Mouse (Mus musculus): ENCODE data around the gene Abhd2. TPM values are rescaled to one million over a fixed set of nuclear protein-coding genes. Genes with fewer than 3 reads are reported as not detected.

The Abhd2 gene
- polyA plus RNA-seq (2015; fragmentation: Nextera tagmentation; extraction: Ambion mirVana): 4.2 and 4.9 TPM in 2 replicates

- H3K4me2 ChIP-seq: peak within 1 kb of the TSS; percentile 89
- H3K4me3 ChIP-seq: peak within 1 kb of the TSS; percentile 83
- H3K36me3 ChIP-seq: no peaks in the 10 kb centered on the region
- ATAC-seq (replicated peaks; ENCODE audit: insufficient number of reproducible peaks, insufficient read depth, low FRiP score, low read depth): peak; percentile 100
- peak within 1 kb of the TSS; percentile 83 for H3K9ac ChIP-seq
- H3K9me3 ChIP-seq (replicated peaks): no peaks in the 10 kb centered on the region
- H3K4me1 ChIP-seq (replicated peaks): peaks cover 34% of the 10 kb centered on the region
- no peaks in the 10 kb centered on the region for H3K27me3 ChIP-seq
- H3K27ac ChIP-seq: peak within 1 kb of the TSS; percentile 76
- WGBS: under 1% methylated on average over 54 of the region's 54 CpGs
Measured at GRCm38 (mm10) chr7:79272789-79273718, at the start of gene Abhd2. Gene Abhd2, plus strand, starts transcription at chr7:79273199.

DNA sequence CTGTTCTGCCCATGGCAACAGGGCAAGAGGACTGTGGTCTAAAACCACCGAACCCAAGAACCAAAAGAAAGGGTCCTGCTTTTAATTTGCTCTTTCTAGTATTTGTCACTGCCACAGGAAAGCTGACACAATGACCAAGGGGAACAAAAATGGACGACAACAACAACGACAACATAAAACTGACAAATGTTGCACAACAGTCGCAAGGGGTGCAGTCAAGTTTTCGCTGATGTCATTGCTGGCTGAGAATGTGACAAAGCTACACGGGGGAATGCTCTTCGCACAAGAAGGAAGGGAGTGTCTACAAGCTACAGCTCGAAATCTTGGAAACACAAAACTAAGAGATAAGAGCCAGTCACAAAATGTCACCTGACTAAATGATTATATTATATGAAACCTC is 47.5 kb upstream of the Abhd2 start:
- Histone ChIP-seq H3K4me2 (no peak overlapping the region), H3K4me1 (replicated peaks) (peaks cover 6% of the 10 kb centered on the region), H3K4me3 (no peak overlapping the region), H3K9me3 (replicated peaks) (no peaks in the 10 kb centered on the region), H3K9ac (no peak overlapping the region), H3K36me3 (no peaks in the 10 kb centered on the region), H3K27me3 (no peaks in the 10 kb centered on the region), H3K27ac (no peak overlapping the region)
- 62% methylated on average over 8 of the region's 8 CpGs for WGBS
- no peak for ATAC-seq (replicated peaks; ENCODE audit: insufficient number of reproducible peaks, insufficient read depth, low FRiP score, low read depth)

DNA sequence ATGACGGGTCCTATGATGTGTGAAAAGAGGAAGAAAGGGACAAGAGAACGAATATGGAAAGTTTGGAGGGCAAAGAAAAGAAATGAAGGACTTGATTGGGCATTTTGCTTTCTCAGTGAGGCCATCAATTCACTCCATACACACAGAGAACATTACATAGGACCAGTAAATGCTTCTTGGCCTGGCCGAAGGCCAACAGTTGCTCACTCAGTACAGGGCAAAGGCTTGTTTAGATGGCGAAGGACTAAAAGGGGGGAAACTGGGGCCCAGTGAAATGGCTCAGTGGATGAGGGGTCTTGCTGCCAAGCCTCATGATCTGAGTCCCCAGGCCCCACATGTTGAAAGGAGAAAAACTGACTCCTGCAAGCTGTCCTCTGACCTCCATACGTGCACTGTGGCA is 46.8 kb upstream of the Abhd2 start:
- Histone ChIP-seq H3K4me3 (no peak overlapping the region), H3K27ac (no peak overlapping the region), H3K9ac (no peak overlapping the region), H3K9me3 (replicated peaks) (no peaks in the 10 kb centered on the region), H3K36me3 (no peaks in the 10 kb centered on the region), H3K27me3 (no peaks in the 10 kb centered on the region), H3K4me2 (no peak overlapping the region), H3K4me1 (replicated peaks) (peaks cover 5% of the 10 kb centered on the region)
- 74% methylated on average over 5 of the region's 5 CpGs for WGBS
- no peak for ATAC-seq (replicated peaks; ENCODE audit: insufficient number of reproducible peaks, insufficient read depth, low FRiP score, low read depth)

DNA sequence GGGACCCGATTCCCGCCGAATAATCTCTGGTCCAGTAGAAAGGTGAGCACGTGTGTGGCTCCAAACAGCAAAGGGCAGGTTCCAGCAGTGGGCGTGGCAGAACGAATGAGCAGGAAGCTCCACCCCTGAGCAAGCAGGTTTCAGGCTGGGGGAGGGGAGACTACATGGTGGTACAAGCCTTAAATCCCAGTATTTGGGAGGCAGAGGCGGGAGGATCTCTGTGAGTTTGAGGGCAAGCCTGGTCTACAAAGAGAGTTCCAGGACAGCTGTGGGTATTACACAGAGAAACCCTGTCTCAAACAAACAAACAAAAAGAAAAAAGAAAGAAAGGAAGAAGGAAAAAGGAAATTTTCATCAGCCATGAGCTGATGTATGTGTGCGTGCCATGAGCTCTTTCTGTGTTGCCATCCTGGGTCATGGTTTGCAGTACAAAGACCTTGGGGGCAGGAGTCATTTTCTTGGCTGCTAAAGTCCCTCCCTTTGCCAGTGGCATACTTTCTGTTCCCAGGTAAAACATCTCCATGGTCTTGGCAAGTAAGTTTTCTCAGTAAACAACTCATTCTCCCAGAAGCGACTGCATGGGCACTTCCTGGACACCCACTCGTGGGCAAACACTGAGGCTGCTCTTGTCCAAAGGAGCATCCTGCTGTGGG is 46.0 kb upstream of the Abhd2 start:
- Histone ChIP-seq H3K4me3 (no peak overlapping the region), H3K27me3 (no peaks in the 10 kb centered on the region), H3K4me1 (replicated peaks) (peaks cover 3% of the 10 kb centered on the region), H3K36me3 (no peaks in the 10 kb centered on the region), H3K9ac (no peak overlapping the region), H3K27ac (no peak overlapping the region), H3K9me3 (replicated peaks) (no peaks in the 10 kb centered on the region), H3K4me2 (no peak overlapping the region)
- no peak for ATAC-seq (replicated peaks; ENCODE audit: insufficient number of reproducible peaks, insufficient read depth, low FRiP score, low read depth)
- 87% methylated on average over 8 of the region's 10 CpGs for WGBS

- H3K36me3 ChIP-seq: no peaks in the 10 kb centered on the region
- H3K27me3 ChIP-seq: no peaks in the 10 kb centered on the region
- H3K4me3 ChIP-seq: no peak overlapping the region
- H3K27ac ChIP-seq: no peak overlapping the region
- H3K9ac ChIP-seq: no peak overlapping the region
- peaks cover 3% of the 10 kb centered on the region for H3K4me1 ChIP-seq (replicated peaks)
- H3K4me2 ChIP-seq: no peak overlapping the region
- ATAC-seq (replicated peaks; ENCODE audit: insufficient number of reproducible peaks, insufficient read depth, low FRiP score, low read depth): 0 out of 2 replicates have a peak, but pooled peaks have one; percentile 41
- H3K9me3 ChIP-seq (replicated peaks): no peaks in the 10 kb centered on the region
- WGBS: 20% methylated on average over 9 of the region's 9 CpGs
Measured at GRCm38 (mm10) chr7:79228471-79228870, 44.5 kb upstream of the Abhd2 start.

- Histone ChIP-seq H3K4me2 (no peak overlapping the region), H3K36me3 (no peaks in the 10 kb centered on the region), H3K4me1 (replicated peaks) (peaks cover 3% of the 10 kb centered on the region), H3K9ac (no peak overlapping the region), H3K4me3 (no peak overlapping the region), H3K27me3 (no peaks in the 10 kb centered on the region), H3K27ac (no peak overlapping the region), H3K9me3 (replicated peaks) (no peaks in the 10 kb centered on the region)
- ATAC-seq (replicated peaks; ENCODE audit: insufficient number of reproducible peaks, insufficient read depth, low FRiP score, low read depth): no peak
- WGBS: 68% methylated on average over 2 of the region's 2 CpGs
Measured at GRCm38 (mm10) chr7:79231577-79231976, 41.4 kb upstream of the Abhd2 start.

DNA sequence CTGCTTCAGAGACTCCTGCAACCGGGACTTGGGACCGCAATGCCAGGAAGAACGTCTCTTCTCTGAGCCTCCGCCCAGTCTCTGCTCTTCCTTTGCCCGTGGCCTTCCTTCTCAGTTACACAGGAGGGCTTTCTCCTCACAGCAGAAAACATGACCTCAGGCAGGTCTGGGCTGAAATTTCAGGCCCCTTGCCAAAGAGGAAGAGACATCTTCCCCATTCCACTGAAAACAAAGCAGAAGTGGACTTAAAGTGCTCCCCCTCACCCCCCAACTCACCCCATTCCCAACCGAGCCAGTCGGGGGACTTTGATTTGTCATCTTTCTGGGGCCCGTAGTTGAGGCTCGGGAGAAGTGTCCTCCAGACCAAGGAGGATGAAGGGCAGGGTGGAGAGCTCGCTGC is 41.0 kb upstream of the Abhd2 start:
- no peaks in the 10 kb centered on the region for H3K36me3 ChIP-seq
- peaks cover 3% of the 10 kb centered on the region for H3K4me1 ChIP-seq (replicated peaks)
- H3K27me3 ChIP-seq: no peaks in the 10 kb centered on the region
- no peak overlapping the region for H3K4me2 ChIP-seq
- no peak overlapping the region for H3K27ac ChIP-seq
- H3K9ac ChIP-seq: no peak overlapping the region
- H3K9me3 ChIP-seq (replicated peaks): no peaks in the 10 kb centered on the region
- ATAC-seq (replicated peaks; ENCODE audit: insufficient number of reproducible peaks, insufficient read depth, low FRiP score, low read depth): no peak
- 78% methylated on average over 10 of the region's 10 CpGs for WGBS
- H3K4me3 ChIP-seq: no peak overlapping the region

DNA sequence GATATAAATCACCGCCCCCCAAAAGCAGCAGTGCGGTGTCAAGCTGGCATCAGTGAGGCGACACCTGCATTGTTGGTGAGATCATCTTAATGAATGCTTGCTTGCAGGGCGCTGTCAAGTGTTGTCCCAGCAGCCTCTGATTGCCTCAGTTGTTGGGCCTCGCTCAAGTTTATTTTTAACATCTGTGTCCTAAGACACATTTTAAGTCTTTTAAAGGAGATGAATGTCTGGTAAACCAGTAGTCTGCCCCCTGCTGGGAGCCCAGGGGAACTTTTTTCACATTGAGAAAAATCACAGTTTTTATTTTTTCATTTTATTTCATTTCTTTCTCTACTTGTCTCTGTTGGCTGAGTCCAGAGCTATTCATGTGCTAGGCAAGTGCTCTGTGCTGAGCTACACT is 34.3 kb upstream of the Abhd2 start:
- peaks cover 4% of the 10 kb centered on the region for H3K4me1 ChIP-seq (replicated peaks)
- H3K27ac ChIP-seq: no peak overlapping the region
- no peak overlapping the region for H3K9ac ChIP-seq
- H3K4me2 ChIP-seq: no peak overlapping the region
- no peaks in the 10 kb centered on the region for H3K9me3 ChIP-seq (replicated peaks)
- WGBS: 59% methylated on average over 5 of the region's 5 CpGs
- no peak overlapping the region for H3K4me3 ChIP-seq
- ATAC-seq (replicated peaks; ENCODE audit: insufficient number of reproducible peaks, insufficient read depth, low FRiP score, low read depth): no peak
- H3K27me3 ChIP-seq: peaks cover 3% of the 10 kb centered on the region; the same call in 1 of the 2 replicates
- H3K36me3 ChIP-seq: no peaks in the 10 kb centered on the region

DNA sequence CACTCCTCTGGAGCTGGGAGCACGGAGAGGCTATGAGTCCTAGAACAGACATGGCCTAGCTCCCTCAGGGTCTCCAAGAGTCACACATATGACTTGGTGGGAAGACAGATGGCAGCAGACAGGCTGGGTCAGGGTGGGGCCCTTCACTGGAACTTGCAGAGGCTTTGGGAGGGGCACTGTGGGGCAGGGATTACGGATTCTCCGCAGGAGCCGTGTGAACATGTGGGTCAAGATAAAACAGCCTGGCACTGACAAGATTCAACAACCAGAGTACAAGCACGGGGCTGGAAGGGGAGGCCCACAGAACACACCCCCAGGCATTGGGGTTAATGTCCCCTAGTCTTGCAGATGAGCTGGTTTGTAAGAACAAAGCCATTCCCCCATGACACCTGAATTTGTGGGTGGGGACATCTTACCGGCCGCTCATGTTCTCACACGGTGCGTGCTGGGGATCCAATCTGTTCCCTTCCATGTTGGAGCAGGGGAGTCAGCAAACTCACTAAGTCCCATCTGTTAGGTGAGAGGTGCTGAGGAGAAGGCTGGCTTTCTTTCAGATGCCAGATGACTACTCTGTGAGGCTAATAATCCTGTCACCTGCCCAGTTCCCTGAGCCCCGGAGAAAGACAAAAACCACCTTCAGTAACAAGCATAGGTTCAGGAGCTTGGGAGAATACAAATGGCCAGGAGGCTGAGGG is 30.9 kb upstream of the Abhd2 start:
- Histone ChIP-seq H3K27ac (no peak overlapping the region), H3K27me3 (peaks cover 3% of the 10 kb centered on the region; the same call in 1 of the 2 replicates), H3K9me3 (replicated peaks) (no peaks in the 10 kb centered on the region), H3K4me3 (no peak overlapping the region), H3K4me2 (no peak overlapping the region), H3K4me1 (replicated peaks) (peaks cover 11% of the 10 kb centered on the region), H3K9ac (no peak overlapping the region), H3K36me3 (no peaks in the 10 kb centered on the region)
- ATAC-seq (replicated peaks; ENCODE audit: insufficient number of reproducible peaks, insufficient read depth, low FRiP score, low read depth): no peak
- WGBS: 70% methylated on average over 10 of the region's 10 CpGs

DNA sequence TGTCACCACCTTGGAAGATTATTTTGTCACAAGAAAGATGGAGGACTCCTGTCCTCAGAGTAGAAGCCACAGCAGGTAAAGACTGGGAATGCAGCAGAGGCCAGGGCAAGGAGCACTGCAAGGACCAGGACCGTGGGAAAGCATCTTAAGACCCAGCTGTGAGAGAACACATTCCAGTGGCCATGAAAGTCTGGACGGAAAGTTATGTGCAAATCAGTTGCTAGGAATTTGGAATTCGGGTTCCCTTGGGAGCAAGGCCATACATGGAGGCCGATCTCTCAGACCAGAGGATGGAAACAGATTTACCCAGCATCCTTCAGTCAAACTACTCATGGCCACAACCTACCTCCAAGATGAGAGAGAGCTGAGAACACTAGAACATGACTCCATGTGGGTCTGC is 29.8 kb upstream of the Abhd2 start:
- 54% methylated on average over 4 of the region's 4 CpGs for WGBS
- peaks cover 3% of the 10 kb centered on the region; the same call in 1 of the 2 replicates for H3K27me3 ChIP-seq
- no peak overlapping the region for H3K4me2 ChIP-seq
- H3K36me3 ChIP-seq: no peaks in the 10 kb centered on the region
- H3K4me3 ChIP-seq: no peak overlapping the region
- no peak overlapping the region for H3K9ac ChIP-seq
- H3K9me3 ChIP-seq (replicated peaks): no peaks in the 10 kb centered on the region
- no peak overlapping the region for H3K27ac ChIP-seq
- no peak for ATAC-seq (replicated peaks; ENCODE audit: insufficient number of reproducible peaks, insufficient read depth, low FRiP score, low read depth)
- H3K4me1 ChIP-seq (replicated peaks): peaks cover 19% of the 10 kb centered on the region

DNA sequence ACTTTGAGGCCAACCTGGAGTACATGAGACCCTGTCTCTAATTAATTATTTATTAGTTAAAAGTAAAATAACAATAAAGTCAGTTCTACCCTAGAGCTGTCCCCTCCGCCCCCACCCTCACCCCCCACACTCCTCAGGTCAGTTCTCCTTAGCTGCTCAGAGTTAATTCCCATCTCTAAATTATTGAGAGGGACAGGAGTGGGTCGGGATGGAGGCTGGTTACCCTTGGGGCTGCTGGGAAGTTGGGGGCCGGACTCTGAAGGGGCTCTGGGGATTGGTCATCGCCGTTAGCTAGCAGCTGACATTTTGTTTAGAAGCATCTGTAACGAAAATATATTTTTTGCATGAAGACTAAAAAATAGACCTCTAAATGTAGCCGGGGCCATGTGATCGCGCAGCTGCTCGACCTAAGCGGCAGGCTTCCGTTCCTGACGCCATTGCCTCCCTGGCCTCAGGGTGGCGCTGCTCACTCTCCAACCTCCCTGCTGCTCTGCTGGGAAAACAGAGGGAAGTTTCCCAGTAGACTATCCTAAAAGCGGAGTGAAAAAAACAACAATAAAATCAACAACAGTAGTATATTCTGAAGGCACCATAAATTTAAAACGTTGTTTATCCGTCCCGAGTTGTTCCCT is 26.8 kb upstream of the Abhd2 start:
- Histone ChIP-seq H3K4me1 (replicated peaks) (peaks cover 17% of the 10 kb centered on the region; the same call in 1 of the 2 replicates), H3K27me3 (peaks cover 3% of the 10 kb centered on the region; the same call in 1 of the 2 replicates), H3K9ac (no peak overlapping the region), H3K4me3 (peak overlapping the region; percentile 36), H3K36me3 (no peaks in the 10 kb centered on the region), H3K9me3 (replicated peaks) (no peaks in the 10 kb centered on the region), H3K27ac (no peak overlapping the region), H3K4me2 (peak overlapping the region; percentile 54)
- ATAC-seq (replicated peaks; ENCODE audit: insufficient number of reproducible peaks, insufficient read depth, low FRiP score, low read depth): no peak
- WGBS: 9% methylated on average over 18 of the region's 18 CpGs

All from heart, embryonic 15.5 days (tissue).